Mouse (Mus musculus) heart, embryonic 11.5 days (tissue): ENCODE data around the gene Ephb1. TPM values are rescaled to one million over a fixed set of nuclear protein-coding genes. Genes with fewer than 3 reads are reported as not detected.

Experiments
- ATAC-seq: fragments of 200-750 bp; cut with Nextera tagmentation; replicated peaks from 2 replicates; pipeline ENCODE4 v1.8.0; 2017; ENCODE audit warnings: moderate library complexity; ENCODE audit not compliant: insufficient number of reproducible peaks, low FRiP score, low TSS enrichment
- H3K27ac ChIP-seq: fragments of 300-500 bp; sonication (generic); 2 replicates; pipeline ENCODE4 v1.5.1; 2014; ENCODE audit warnings: mild to moderate bottlenecking, low read depth, low read length
- H3K27me3 ChIP-seq: fragments of 300-500 bp; sonication (generic); 2 replicates; pipeline ENCODE4 v1.6.1; 2014; ENCODE audit warnings: mild to moderate bottlenecking, low read length, mixed read lengths; ENCODE audit not compliant: control insufficient read depth, insufficient read depth
- H3K36me3 ChIP-seq: fragments of 300-500 bp; sonication (generic); 2 replicates; pipeline ENCODE4 v1.6.1; 2014; ENCODE audit warnings: mild to moderate bottlenecking, low read length, moderate library complexity, mixed read lengths; ENCODE audit not compliant: control insufficient read depth, insufficient read depth
- H3K4me1 ChIP-seq: fragments of 300-500 bp; sonication (generic); 2 replicates; pipeline ENCODE4 v1.6.1; 2014; ENCODE audit warnings: low read length; ENCODE audit not compliant: control insufficient read depth, insufficient read depth
- H3K4me2 ChIP-seq: fragments of 300-500 bp; sonication (generic); 2 replicates; pipeline ENCODE4 v1.6.1; 2014; ENCODE audit warnings: mild to moderate bottlenecking, moderate library complexity
- H3K4me3 ChIP-seq: fragments of 300-500 bp; sonication (generic); 2 replicates; pipeline ENCODE4 v1.5.1; 2014; ENCODE audit warnings: low read depth, low read length
- H3K9ac ChIP-seq: fragments of 300-500 bp; sonication (generic); 2 replicates; pipeline ENCODE4 v1.6.1; 2014; ENCODE audit warnings: mild to moderate bottlenecking, low read depth, low read length, moderate library complexity
- H3K9me3 ChIP-seq: fragments of 300-500 bp; sonication (generic); replicated peaks from 2 replicates; pipeline ENCODE4 v1.6.1; 2016; ENCODE audit warnings: low read length; ENCODE audit not compliant: control insufficient read depth
- WGBS: fragments of 180-500 bp; shearing (Covaris S2); extraction: QIAGEN DNeasy Blood & Tissue Kit; methylation state at CpG from one replicate; pipeline ENCODE4 v1.1.7; 2014; ENCODE audit not compliant: insufficient replicate concordance; 5-methylcytosine and 5-hydroxymethylcytosine counted together
- polyA plus RNA-seq: library from polyadenylated mRNA; unstranded; fragments of >200 nt; fragmentation: Nextera tagmentation; extraction: Ambion mirVana; gene quantifications from 2 replicates; pipeline ENCODE4 v1.2.1, GENCODE M21; 2014

Ephb1 gene
- polyA plus RNA-seq, 1 experiment from 2014 or later, result 0.87 TPM

GRCm38 (mm10) chr9:102122880-102123453, 231.5 kb downstream of the Ephb1 start:
- Histone ChIP-seq H3K4me2 (no peak overlapping the region), H3K27me3 (no peaks in the 10 kb centered on the region), H3K9me3 (no peaks in the 10 kb centered on the region), H3K4me3 (no peak overlapping the region), H3K36me3 (no peaks in the 10 kb centered on the region), H3K27ac (no peak overlapping the region), H3K9ac (no peak overlapping the region), H3K4me1 (no peaks in the 10 kb centered on the region)
- ATAC-seq, result no peak
- WGBS, result 43% methylated on average over 4 of the region's 4 CpGs

GRCm38 (mm10) chr9:102119422-102119821, 235.1 kb downstream of the Ephb1 start:
- 75% methylated on average over 3 of the region's 3 CpGs for WGBS
- ATAC-seq, result no peak
- Histone ChIP-seq H3K4me3 (no peak overlapping the region), H3K27me3 (no peaks in the 10 kb centered on the region), H3K36me3 (no peaks in the 10 kb centered on the region), H3K9me3 (no peaks in the 10 kb centered on the region), H3K27ac (no peak overlapping the region), H3K4me1 (no peaks in the 10 kb centered on the region), H3K9ac (no peak overlapping the region), H3K4me2 (no peak overlapping the region)

GRCm38 (mm10) chr9:102115326-102115725, 239.2 kb downstream of the Ephb1 start:
- no peak overlapping the region for H3K4me3 ChIP-seq

GRCm38 (mm10) chr9:102111471-102111870, 243.0 kb downstream of the Ephb1 start:
- H3K9me3 ChIP-seq, result no peaks in the 10 kb centered on the region
- H3K4me3 ChIP-seq, result no peak overlapping the region
- no peak overlapping the region for H3K9ac ChIP-seq
- H3K36me3 ChIP-seq, result no peaks in the 10 kb centered on the region
- 67% methylated on average over 3 of the region's 3 CpGs for WGBS
- H3K4me1 ChIP-seq, result no peaks in the 10 kb centered on the region
- no peak overlapping the region for H3K4me2 ChIP-seq
- no peak overlapping the region for H3K27ac ChIP-seq
- ATAC-seq, result no peak
- no peaks in the 10 kb centered on the region for H3K27me3 ChIP-seq

More at GRCm38 (mm10) chr9:102115326-102115725, 239.2 kb downstream of the Ephb1 start:
- Histone ChIP-seq H3K27ac (no peak overlapping the region), H3K9me3 (no peaks in the 10 kb centered on the region), H3K9ac (no peak overlapping the region), H3K36me3 (no peaks in the 10 kb centered on the region), H3K4me1 (no peaks in the 10 kb centered on the region), H3K27me3 (no peaks in the 10 kb centered on the region), H3K4me2 (no peak overlapping the region)
- 74% methylated on average over 10 of the region's 10 CpGs for WGBS
- no peak for ATAC-seq

- Histone ChIP-seq H3K4me1 (no peaks in the 10 kb centered on the region), H3K36me3 (no peaks in the 10 kb centered on the region), H3K9ac (no peak overlapping the region), H3K9me3 (no peaks in the 10 kb centered on the region), H3K4me3 (no peak overlapping the region), H3K4me2 (no peak overlapping the region), H3K27me3 (no peaks in the 10 kb centered on the region), H3K27ac (no peak overlapping the region)
- 74% methylated on average over 3 of the region's 3 CpGs for WGBS
- ATAC-seq, result no peak
Measured at GRCm38 (mm10) chr9:102107978-102108377, 246.5 kb downstream of the Ephb1 start.

- no peak for ATAC-seq
- 66% methylated on average over 2 of the region's 2 CpGs for WGBS
- Histone ChIP-seq H3K9me3 (no peaks in the 10 kb centered on the region), H3K27me3 (no peaks in the 10 kb centered on the region), H3K4me1 (no peaks in the 10 kb centered on the region), H3K9ac (no peak overlapping the region), H3K4me2 (no peak overlapping the region), H3K36me3 (no peaks in the 10 kb centered on the region), H3K4me3 (no peak overlapping the region), H3K27ac (no peak overlapping the region)
Measured at GRCm38 (mm10) chr9:102107213-102107612, 247.3 kb downstream of the Ephb1 start.

GRCm38 (mm10) chr9:102096825-102097224, 257.7 kb downstream of the Ephb1 start:
- Histone ChIP-seq H3K4me2 (no peak overlapping the region), H3K9ac (no peak overlapping the region), H3K4me1 (no peaks in the 10 kb centered on the region), H3K9me3 (no peaks in the 10 kb centered on the region), H3K27ac (no peak overlapping the region), H3K36me3 (no peaks in the 10 kb centered on the region), H3K27me3 (peaks cover 2% of the 10 kb centered on the region; the same call in 1 of the 2 replicates), H3K4me3 (no peak overlapping the region)
- 25% methylated on average over 7 of the region's 7 CpGs for WGBS
- no peak for ATAC-seq

- H3K9me3 ChIP-seq, result no peaks in the 10 kb centered on the region
- no peak overlapping the region for H3K4me3 ChIP-seq
- no peaks in the 10 kb centered on the region for H3K4me1 ChIP-seq
- WGBS, result 79% methylated on average over 5 of the region's 5 CpGs
- peaks cover 2% of the 10 kb centered on the region for H3K27me3 ChIP-seq
- H3K27ac ChIP-seq, result no peak overlapping the region
- H3K4me2 ChIP-seq, result no peak overlapping the region
- H3K9ac ChIP-seq, result no peak overlapping the region
- H3K36me3 ChIP-seq, result no peaks in the 10 kb centered on the region
- no peak for ATAC-seq
Measured at GRCm38 (mm10) chr9:102088598-102088997, 265.9 kb downstream of the Ephb1 start.

GRCm38 (mm10) chr9:102086053-102086706, 268.3 kb downstream of the Ephb1 start:
- Histone ChIP-seq H3K4me3 (no peak overlapping the region), H3K4me2 (no peak overlapping the region)
- ATAC-seq, result no peak

More at GRCm38 (mm10) chr9:102086053-102086706, 268.3 kb downstream of the Ephb1 start:
- Histone ChIP-seq H3K4me1 (no peaks in the 10 kb centered on the region), H3K27me3 (no peaks in the 10 kb centered on the region; the same call in 1 of the 2 replicates), H3K36me3 (no peaks in the 10 kb centered on the region), H3K9me3 (no peaks in the 10 kb centered on the region), H3K9ac (no peak overlapping the region), H3K27ac (no peak overlapping the region)
- 80% methylated on average over 24 of the region's 24 CpGs for WGBS
